Comparison of ENCODE assay signal across 9 mouse cellular contexts in the genomic region with DNA sequence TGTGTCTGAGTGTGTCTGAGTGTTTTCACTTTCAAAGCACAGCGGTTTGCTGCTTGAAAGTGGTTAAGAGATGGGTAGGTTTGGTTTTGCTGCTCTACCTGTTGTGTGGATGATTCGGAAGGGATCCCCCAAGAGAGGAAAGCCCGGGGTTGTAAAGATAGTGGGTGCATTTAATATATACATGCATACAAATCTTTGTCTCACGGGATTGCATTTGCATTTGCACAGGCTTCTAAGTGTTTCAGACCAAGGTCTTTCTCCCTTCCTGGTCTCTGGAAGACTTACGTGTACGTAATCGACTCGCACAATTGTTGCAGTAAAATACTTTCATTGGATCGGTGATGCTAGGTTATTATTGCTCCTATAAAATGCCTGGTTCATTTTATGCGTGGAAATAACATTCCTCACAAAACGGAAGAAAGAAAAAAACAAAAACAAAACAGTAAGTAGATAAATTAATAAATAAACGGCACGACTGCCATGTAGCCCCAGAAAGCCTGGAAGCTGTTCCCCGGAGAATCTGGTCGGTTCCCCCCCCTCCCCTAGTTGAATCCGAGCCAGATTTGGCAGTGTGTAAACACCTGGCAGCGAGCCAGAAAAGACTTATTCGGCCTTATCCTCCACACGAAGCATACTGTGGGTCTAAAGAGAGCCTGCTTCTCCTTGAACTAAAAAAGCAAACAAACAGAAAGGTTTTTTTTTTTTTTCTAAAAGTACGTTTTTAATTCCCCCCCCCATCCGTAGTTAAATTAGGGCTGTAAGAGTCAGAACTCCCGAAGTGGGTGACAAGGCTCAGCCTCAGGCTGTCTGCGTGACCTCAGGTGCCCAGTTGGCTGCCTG. TPM values are rescaled to one million over a fixed set of nuclear protein-coding genes. Genes with fewer than 3 reads are reported as not detected.
A peak's percentile ranks its signal among the peaks of the same experiment; 100 is the strongest.
DNase-seq lines count a peak whose midpoint lies in the region; ATAC-seq and TF ChIP-seq lines count a peak whose summit lies in the region.
"Had no signal": no experiment of that assay in that cellular context is flagged by ENCODE, and none has a peak within 500 bp of the region (broad histone marks: within the 10 kb centered on the region; RNA-seq: fewer than 3 reads in every experiment).

No protein-coding gene starts in this region.

- peak overlapping the region; percentile 50 for H3K4me3 ChIP-seq in brown adipose tissue, adult 24 weeks (ENCODE audit: insufficient read depth, low read depth, low read length)
- peak overlapping the region; percentile 59 for H3K4me3 ChIP-seq in forebrain, postnatal 0 days (ENCODE audit: low read depth, low read length)
- H3K4me3 ChIP-seq in hindbrain, postnatal 0 days (ENCODE audit: low read length), result peak overlapping the region; percentile 57
- H3K4me3 ChIP-seq in liver, embryonic 14.5 days (ENCODE audit: insufficient read depth in 1 of 2, low read depth in 2 of 2, low read length in 2 of 2), result peak overlapping the region; percentile 31 to 33
- peak overlapping the region; percentile 58; the same call in 1 of the 2 replicates for H3K4me3 ChIP-seq in olfactory bulb, adult 2 months (ENCODE audit: insufficient read depth, low read depth, low read length)
- H3K4me3 ChIP-seq in thymus, adult 2 months (ENCODE audit: control insufficient read depth, insufficient read depth, low read length), result no peak overlapping the region
- H3K4me3 ChIP-seq: erythroblast, embryonic 14.5 days had no signal

- TF ChIP-seq POLR2A in olfactory bulb, adult 2 months (IDR thresholded peaks at IDR 0.05; ENCODE audit: insufficient read depth, low read depth, low read length), result no peak
- TF ChIP-seq POLR2A in thymus, adult 2 months (IDR thresholded peaks at IDR 0.05; ENCODE audit: control insufficient read depth, extremely low read depth, insufficient read depth, low read length, poor library complexity), result no peak

- H3K4me2 ChIP-seq in forebrain, postnatal 0 days (ENCODE audit: low read depth), result peak overlapping the region; percentile 98
- peak overlapping the region; percentile 99 for H3K4me2 ChIP-seq in hindbrain, postnatal 0 days (ENCODE audit: low read depth, low read length)
- peak overlapping the region; percentile 49 for H3K4me2 ChIP-seq in liver, embryonic 14.5 days (ENCODE audit: low read depth)

- H3K27me3 ChIP-seq in forebrain, postnatal 0 days (ENCODE audit: insufficient read depth, low read length), result peaks cover 21% of the 10 kb centered on the region
- no peaks in the 10 kb centered on the region; the same call in 1 of the 2 replicates for H3K27me3 ChIP-seq in hindbrain, postnatal 0 days (ENCODE audit: insufficient read depth, low read length)
- peaks cover 28% of the 10 kb centered on the region for H3K27me3 ChIP-seq in liver, embryonic 14.5 days (ENCODE audit: control insufficient read depth, insufficient read depth, low read length)
- H3K27me3 ChIP-seq in thymus, adult 2 months (ENCODE audit: control insufficient read depth, insufficient read depth, low read length), result no peaks in the 10 kb centered on the region

- H3K36me3 ChIP-seq in forebrain, postnatal 0 days (ENCODE audit: insufficient read depth), result no peaks in the 10 kb centered on the region
- no peaks in the 10 kb centered on the region for H3K36me3 ChIP-seq in hindbrain, postnatal 0 days (ENCODE audit: insufficient read depth, low read length)
- H3K36me3 ChIP-seq in liver, embryonic 14.5 days (replicated peaks; ENCODE audit: control insufficient read depth, insufficient read depth, low read depth), result no peaks in the 10 kb centered on the region
- no peaks in the 10 kb centered on the region for H3K36me3 ChIP-seq in thymus, adult 2 months (ENCODE audit: control insufficient read depth, insufficient read depth, low read length)

- peak; percentile 11 for DNase-seq in gastrocnemius, adult 18-20 months (ENCODE audit: low spot score)
- no peak for DNase-seq in gastrocnemius, adult 8-10 months (ENCODE audit: low spot score in 2 of 2)
- DNase-seq in forebrain, postnatal 0 days, result peak; percentile 82
- peak; percentile 85 for DNase-seq in hindbrain, postnatal 0 days (ENCODE audit: low spot score)
- no peak for DNase-seq in liver, embryonic 14.5 days (ENCODE audit: low read depth in 3 of 3, low spot score in 3 of 3)
- DNase-seq in thymus, adult 2 months, result no peak

- no peak for TF ChIP-seq EP300 in liver, embryonic 14.5 days (IDR thresholded peaks at IDR 0.05; ENCODE audit: low read depth)

- peak overlapping the region; percentile 47 for H3K27ac ChIP-seq in brown adipose tissue, adult 24 weeks (replicated peaks; ENCODE audit: low read depth, low read length)
- H3K27ac ChIP-seq in forebrain, postnatal 0 days (ENCODE audit: low read depth, low read length), result no peak overlapping the region
- no peak overlapping the region for H3K27ac ChIP-seq in hindbrain, postnatal 0 days
- H3K27ac ChIP-seq in liver, embryonic 14.5 days, result no peak overlapping the region
- H3K27ac ChIP-seq in olfactory bulb, adult 2 months (ENCODE audit: insufficient read depth, low read depth, low read length), result no peak overlapping the region; the same call in 1 of the 2 replicates
- no peak overlapping the region for H3K27ac ChIP-seq in thymus, adult 2 months (ENCODE audit: control insufficient read depth, insufficient read depth, low read length)

- no peak for TF ChIP-seq CTCF in forebrain, postnatal 0 days (IDR thresholded peaks at IDR 0.05; ENCODE audit: low read depth)
- TF ChIP-seq CTCF in hindbrain, postnatal 0 days (IDR thresholded peaks at IDR 0.05; ENCODE audit: low read depth), result no peak
- TF ChIP-seq CTCF in liver, embryonic 14.5 days (IDR thresholded peaks at IDR 0.05; ENCODE audit: low read depth), result no peak
- no peak for TF ChIP-seq CTCF in olfactory bulb, adult 2 months (IDR thresholded peaks at IDR 0.05; ENCODE audit: insufficient read depth, low read depth, low read length)
- TF ChIP-seq CTCF in thymus, adult 2 months (IDR thresholded peaks at IDR 0.05; ENCODE audit: borderline replicate concordance, control insufficient read depth, extremely low read depth, insufficient read depth, low read length, poor library complexity), result no peak

- H3K9me3 ChIP-seq in forebrain, postnatal 0 days (ENCODE audit: low read length), result no peaks in the 10 kb centered on the region
- no peaks in the 10 kb centered on the region for H3K9me3 ChIP-seq in hindbrain, postnatal 0 days (ENCODE audit: low read length)
- no peaks in the 10 kb centered on the region for H3K9me3 ChIP-seq in liver, embryonic 14.5 days (ENCODE audit: control insufficient read depth, low read length)

- H3K4me1 ChIP-seq in brown adipose tissue, adult 24 weeks (ENCODE audit: control insufficient read depth, insufficient read depth, insufficient read length, low read length), result no peaks in the 10 kb centered on the region
- 0 out of 2 replicates have a peak, but pooled peaks cover 9% of the 10 kb centered on the region for H3K4me1 ChIP-seq in forebrain, postnatal 0 days (ENCODE audit: insufficient read depth)
- no peaks in the 10 kb centered on the region for H3K4me1 ChIP-seq in hindbrain, postnatal 0 days (ENCODE audit: insufficient read depth, low read length)
- H3K4me1 ChIP-seq in liver, embryonic 14.5 days (replicated peaks; ENCODE audit: control insufficient read depth in 2 of 2, insufficient read depth in 2 of 2, low read length in 1 of 2), result no peaks in the 10 kb centered on the region
- peaks cover 19% of the 10 kb centered on the region for H3K4me1 ChIP-seq in olfactory bulb, adult 2 months (ENCODE audit: control insufficient read depth, insufficient read depth, low read length)
- no peaks in the 10 kb centered on the region for H3K4me1 ChIP-seq in thymus, adult 2 months (replicated peaks; ENCODE audit: control insufficient read depth, insufficient read depth, low read length)

- 3% methylated on average over 23 of the region's 23 CpGs for WGBS in forebrain, postnatal 0 days
- 3% methylated on average over 23 of the region's 23 CpGs for WGBS in hindbrain, postnatal 0 days
- 14% methylated on average over 23 of the region's 23 CpGs for WGBS in liver, embryonic 14.5 days (ENCODE audit: insufficient replicate concordance)
- WGBS in olfactory bulb, adult 2 months, result 5% methylated on average over 23 of the region's 23 CpGs
- 13% methylated on average over 23 of the region's 23 CpGs for WGBS in thymus, adult 2 months

- ATAC-seq in forebrain, postnatal 0 days, result 0 out of 2 replicates have a peak, but pooled peaks have one; percentile 24
- ATAC-seq in hindbrain, postnatal 0 days, result no peak; the same call in 1 of the 2 replicates
- no peak for ATAC-seq in liver, embryonic 14.5 days (ENCODE audit: insufficient read depth)

- H3K9ac ChIP-seq in forebrain, postnatal 0 days, result peak overlapping the region; percentile 51; the same call in 1 of the 2 replicates
- H3K9ac ChIP-seq in hindbrain, postnatal 0 days (replicated peaks; ENCODE audit: low read length), result peak overlapping the region; percentile 44
- H3K9ac ChIP-seq in liver, embryonic 14.5 days (replicated peaks), result no peak overlapping the region

RNA-seq across cellular contexts. Expression of gene Pappa, which starts 2.7 kb away (rescaled TPM):
- under 1 TPM; 0.24 to 0.46 TPM for total RNA-seq in gastrocnemius, adult 18-20 months (2021)
- under 1 TPM; 0.27 to 0.43 (median 0.29) TPM for total RNA-seq in gastrocnemius, adult 8-10 months (2022)
- polyA plus RNA-seq in brown adipose tissue, adult 24 weeks (2012; ENCODE audit: insufficient read depth, insufficient read length, missing spikeins), result 0.08 and 0.33 TPM in 2 replicates
- 0.62 and 1.7 TPM in 2 replicates for total RNA-seq in forebrain, postnatal 0 days (2014; rRNA removed)
- 0.09 and 0.27 TPM in 2 replicates for polyA plus RNA-seq in forebrain, postnatal 0 days (2015; fragmentation: Nextera tagmentation; extraction: Ambion mirVana)
- 4.0 and 4.3 TPM in 2 replicates for total RNA-seq in hindbrain, postnatal 0 days (2014; rRNA removed)
- 0.75 and 0.82 TPM in 2 replicates for polyA plus RNA-seq in hindbrain, postnatal 0 days (2015; fragmentation: Nextera tagmentation; extraction: Ambion mirVana)
- 0.01 TPM in 2 replicates for polyA plus RNA-seq in liver, embryonic 14.5 days (2012; rRNA removed)
- 0.01 and 0.03 TPM in 2 replicates for polyA plus RNA-seq in liver, embryonic 14.5 days (2014; fragmentation: Nextera tagmentation; extraction: Ambion mirVana)
- polyA plus RNA-seq in olfactory bulb, adult 2 months (2012; ENCODE audit: insufficient read depth, insufficient read length, low replicate concordance, missing spikeins), result not detected in 2 replicates
- 0.15 and 0.22 TPM in 2 replicates for polyA plus RNA-seq in thymus, adult 2 months (2012; rRNA removed)
- polyA plus RNA-seq: erythroblast, embryonic 14.5 days had no signal

Comparison
In these comparisons a context has a peak if more than half of its experiments do, and no peak if none do; other contexts are left out.
1. DNase-seq: peak in gastrocnemius, adult 18-20 months (single experiment), forebrain, postnatal 0 days (single experiment) and hindbrain, postnatal 0 days (single experiment); none in gastrocnemius, adult 8-10 months (0 of 2), liver, embryonic 14.5 days (0 of 3) and thymus, adult 2 months (single experiment).
2. H3K4me2 ChIP-seq: peak in every context shown above with its lines; median percentile 99 in hindbrain, postnatal 0 days; 98 in forebrain, postnatal 0 days; 49 in liver, embryonic 14.5 days.